Mouse (Mus musculus): ENCODE results near the gene Tubb2a. TPM values are rescaled to one million over a fixed set of nuclear protein-coding genes. Genes with fewer than 3 reads are reported as not detected.
A peak's percentile ranks its signal among the peaks of the same experiment; 100 is the strongest.

Tubb2a gene
- polyA plus RNA-seq (2015; fragmentation: Nextera tagmentation; extraction: Ambion mirVana) = 3,297 and 3,828 TPM in 2 replicates

DNA sequence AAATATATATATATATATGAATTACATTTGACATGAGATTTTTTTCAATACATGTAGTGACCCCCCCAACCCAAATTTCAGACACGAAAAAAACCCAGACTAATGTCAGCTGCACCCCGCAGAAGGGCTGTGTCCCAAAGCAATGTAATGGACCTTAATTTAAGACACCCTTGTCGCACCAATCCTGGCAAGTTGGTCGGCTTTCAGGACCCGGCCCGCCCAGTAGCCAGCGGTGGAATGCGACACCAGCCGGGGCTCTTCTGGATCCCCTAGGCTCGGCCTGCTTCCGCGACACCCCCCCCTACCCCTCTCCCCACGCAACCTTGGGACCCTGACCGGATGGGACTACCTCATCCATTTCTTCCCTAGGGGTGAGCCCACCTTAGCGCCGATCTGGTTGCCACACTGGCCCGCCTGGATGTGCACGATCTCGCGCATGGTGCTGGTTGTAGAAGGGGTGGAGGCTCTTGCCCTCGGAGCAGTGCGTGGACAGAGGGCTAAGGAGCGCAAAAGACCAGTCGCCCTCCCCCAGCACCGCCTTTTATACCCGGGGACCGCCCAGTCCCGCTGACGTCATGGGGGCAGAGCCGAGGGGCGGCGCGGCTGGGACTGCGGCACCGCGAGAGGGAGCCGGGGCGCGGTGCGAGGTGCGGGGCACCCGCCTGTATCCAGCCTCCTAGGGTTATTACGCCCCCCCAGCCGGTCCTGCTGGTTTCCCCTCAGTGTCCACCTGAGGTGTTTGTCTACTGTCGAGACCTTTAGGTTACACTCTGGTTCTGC, at the start of gene Tubb2a:
TSS of gene Tubb2a (minus strand) at position 516 of the 780 bp plus-strand sequence.
- Histone ChIP-seq H3K4me3 (ENCODE audit: low read depth, low read length) (peak within 1 kb of the TSS; percentile 95), H3K4me1 (ENCODE audit: control insufficient read depth, insufficient read depth, low read length) (peaks cover 16% of the 10 kb centered on the region), H3K36me3 (ENCODE audit: control insufficient read depth, insufficient read depth, low read length) (0 out of 2 replicates have a peak, but pooled peaks cover 2% of the 10 kb centered on the region), H3K9me3 (replicated peaks; ENCODE audit: control insufficient read depth, low read length, poor library complexity, severe bottlenecking) (no peaks in the 10 kb centered on the region), H3K27ac (ENCODE audit: low read length) (peak within 1 kb of the TSS; percentile 97), H3K27me3 (ENCODE audit: control insufficient read depth, insufficient read depth, low read depth, low read length) (no peaks in the 10 kb centered on the region), H3K9ac (ENCODE audit: low read depth, low read length) (peak within 1 kb of the TSS; percentile 99), H3K4me2 (ENCODE audit: low read length) (peak within 1 kb of the TSS; percentile 66)
- under 1% methylated on average over 38 of the region's 45 CpGs for WGBS
- ATAC-seq = peak; percentile 88

DNA sequence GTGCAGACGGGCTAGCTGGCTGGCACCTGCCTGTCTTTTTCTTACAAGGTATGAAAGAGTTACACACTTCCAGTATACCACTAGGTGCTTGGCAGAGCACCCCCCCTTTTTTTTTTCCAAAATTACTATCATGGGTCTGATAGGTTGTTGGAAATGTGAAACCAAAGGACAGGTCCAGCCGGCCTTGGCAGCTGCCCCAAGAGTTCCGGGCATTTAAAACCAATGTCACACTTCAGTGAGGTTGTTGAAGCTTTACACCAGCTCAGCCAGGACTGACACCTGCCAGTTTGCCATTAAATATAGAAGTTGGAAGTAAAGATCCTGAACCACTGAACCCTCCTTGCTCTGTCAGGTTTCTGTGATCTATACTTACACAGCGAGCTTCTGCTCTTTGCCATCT, 47.9 kb upstream of the Tubb2a start:
- ATAC-seq = no peak
- Histone ChIP-seq H3K27me3 (ENCODE audit: control insufficient read depth, insufficient read depth, low read depth, low read length) (no peaks in the 10 kb centered on the region), H3K36me3 (ENCODE audit: control insufficient read depth, insufficient read depth, low read length) (peaks cover 4% of the 10 kb centered on the region), H3K9me3 (replicated peaks; ENCODE audit: control insufficient read depth, low read length, poor library complexity, severe bottlenecking) (no peaks in the 10 kb centered on the region), H3K4me3 (ENCODE audit: low read depth, low read length) (peak overlapping the region; percentile 45), H3K4me2 (ENCODE audit: low read length) (peak overlapping the region; percentile 82), H3K9ac (ENCODE audit: low read depth, low read length) (peak overlapping the region; percentile 55), H3K27ac (ENCODE audit: low read length) (no peak overlapping the region), H3K4me1 (ENCODE audit: control insufficient read depth, insufficient read depth, low read length) (peaks cover 29% of the 10 kb centered on the region)
- 27% methylated on average over 4 of the region's 4 CpGs for WGBS

DNA sequence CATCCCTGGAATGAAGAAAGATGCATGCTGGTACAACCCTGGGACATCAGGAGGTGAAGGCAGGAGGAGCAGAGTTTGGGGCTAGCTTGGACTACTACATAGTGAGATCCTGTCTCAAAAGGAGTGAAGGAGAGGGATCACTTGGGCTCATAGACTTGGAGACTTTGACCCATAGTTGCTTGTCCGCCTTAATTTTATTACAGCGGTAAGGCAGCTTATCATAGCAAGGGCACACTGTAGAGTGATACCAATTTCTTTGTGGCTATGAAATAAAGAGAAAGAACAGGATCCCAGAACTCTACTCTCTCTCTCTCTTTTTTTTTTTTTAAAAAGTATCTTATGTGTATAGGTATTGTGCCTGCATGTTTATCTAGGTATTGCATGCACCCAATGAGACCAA, 42.7 kb upstream of the Tubb2a start:
- peaks cover 29% of the 10 kb centered on the region for H3K4me1 ChIP-seq (ENCODE audit: control insufficient read depth, insufficient read depth, low read length)
- no peak overlapping the region for H3K9ac ChIP-seq (ENCODE audit: low read depth, low read length)
- H3K4me3 ChIP-seq (ENCODE audit: low read depth, low read length) = no peak overlapping the region
- no peaks in the 10 kb centered on the region for H3K27me3 ChIP-seq (ENCODE audit: control insufficient read depth, insufficient read depth, low read depth, low read length)
- H3K27ac ChIP-seq (ENCODE audit: low read length) = no peak overlapping the region
- no peaks in the 10 kb centered on the region for H3K9me3 ChIP-seq (replicated peaks; ENCODE audit: control insufficient read depth, low read length, poor library complexity, severe bottlenecking)
- no peak for ATAC-seq
- H3K4me2 ChIP-seq (ENCODE audit: low read length) = no peak overlapping the region
- peaks cover 4% of the 10 kb centered on the region; the same call in 1 of the 2 replicates for H3K36me3 ChIP-seq (ENCODE audit: control insufficient read depth, insufficient read depth, low read length)
- WGBS = 98% methylated on average over 2 of the region's 2 CpGs

GRCm38 (mm10) chr13:34119406-34119805, 41.6 kb upstream of the Tubb2a start:
- Histone ChIP-seq H3K4me2 (ENCODE audit: low read length) (no peak overlapping the region), H3K9ac (ENCODE audit: low read depth, low read length) (no peak overlapping the region), H3K9me3 (replicated peaks; ENCODE audit: control insufficient read depth, low read length, poor library complexity, severe bottlenecking) (no peaks in the 10 kb centered on the region), H3K27ac (ENCODE audit: low read length) (no peak overlapping the region), H3K27me3 (ENCODE audit: control insufficient read depth, insufficient read depth, low read depth, low read length) (no peaks in the 10 kb centered on the region), H3K36me3 (ENCODE audit: control insufficient read depth, insufficient read depth, low read length) (peaks cover 4% of the 10 kb centered on the region; the same call in 1 of the 2 replicates), H3K4me1 (ENCODE audit: control insufficient read depth, insufficient read depth, low read length) (peaks cover 19% of the 10 kb centered on the region), H3K4me3 (ENCODE audit: low read depth, low read length) (no peak overlapping the region)
- WGBS = 81% methylated on average over 4 of the region's 4 CpGs
- ATAC-seq = no peak

DNA sequence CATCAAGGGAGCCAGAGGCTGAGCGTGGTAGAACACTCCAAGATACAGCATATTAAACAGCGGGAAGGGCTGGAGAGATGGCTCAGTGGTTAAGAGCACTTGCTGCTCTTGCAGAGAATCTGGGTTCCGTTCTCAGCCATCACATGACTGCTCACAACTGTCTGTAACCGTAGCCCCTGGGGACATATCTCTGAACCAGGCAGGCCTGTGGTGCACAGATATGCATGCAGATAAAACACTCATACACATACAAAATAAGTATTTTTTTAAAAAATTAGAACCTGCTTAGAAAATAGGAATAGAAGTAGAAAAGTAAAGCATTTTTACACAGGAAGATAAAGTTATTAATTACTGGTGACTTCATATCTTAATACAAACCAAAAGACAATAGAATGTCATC, 41.0 kb upstream of the Tubb2a start:
- Histone ChIP-seq H3K27ac (ENCODE audit: low read length) (no peak overlapping the region), H3K4me2 (ENCODE audit: low read length) (no peak overlapping the region), H3K9ac (ENCODE audit: low read depth, low read length) (no peak overlapping the region), H3K4me1 (ENCODE audit: control insufficient read depth, insufficient read depth, low read length) (peaks cover 13% of the 10 kb centered on the region), H3K27me3 (ENCODE audit: control insufficient read depth, insufficient read depth, low read depth, low read length) (no peaks in the 10 kb centered on the region), H3K36me3 (ENCODE audit: control insufficient read depth, insufficient read depth, low read length) (0 out of 2 replicates have a peak, but pooled peaks cover 2% of the 10 kb centered on the region), H3K9me3 (replicated peaks; ENCODE audit: control insufficient read depth, low read length, poor library complexity, severe bottlenecking) (no peaks in the 10 kb centered on the region), H3K4me3 (ENCODE audit: low read depth, low read length) (no peak overlapping the region)
- no peak for ATAC-seq
- WGBS = 73% methylated on average over 4 of the region's 4 CpGs

- Histone ChIP-seq H3K4me3 (ENCODE audit: low read depth, low read length) (no peak overlapping the region), H3K9ac (ENCODE audit: low read depth, low read length) (no peak overlapping the region), H3K27ac (ENCODE audit: low read length) (no peak overlapping the region), H3K9me3 (replicated peaks; ENCODE audit: control insufficient read depth, low read length, poor library complexity, severe bottlenecking) (no peaks in the 10 kb centered on the region), H3K36me3 (ENCODE audit: control insufficient read depth, insufficient read depth, low read length) (no peaks in the 10 kb centered on the region), H3K4me2 (ENCODE audit: low read length) (no peak overlapping the region), H3K4me1 (ENCODE audit: control insufficient read depth, insufficient read depth, low read length) (no peaks in the 10 kb centered on the region), H3K27me3 (ENCODE audit: control insufficient read depth, insufficient read depth, low read depth, low read length) (no peaks in the 10 kb centered on the region)
- 85% methylated on average over 6 of the region's 6 CpGs for WGBS
- no peak for ATAC-seq
These were observed 38.7 kb upstream of the Tubb2a start for GRCm38 (mm10) chr13:34116508-34116907.

DNA sequence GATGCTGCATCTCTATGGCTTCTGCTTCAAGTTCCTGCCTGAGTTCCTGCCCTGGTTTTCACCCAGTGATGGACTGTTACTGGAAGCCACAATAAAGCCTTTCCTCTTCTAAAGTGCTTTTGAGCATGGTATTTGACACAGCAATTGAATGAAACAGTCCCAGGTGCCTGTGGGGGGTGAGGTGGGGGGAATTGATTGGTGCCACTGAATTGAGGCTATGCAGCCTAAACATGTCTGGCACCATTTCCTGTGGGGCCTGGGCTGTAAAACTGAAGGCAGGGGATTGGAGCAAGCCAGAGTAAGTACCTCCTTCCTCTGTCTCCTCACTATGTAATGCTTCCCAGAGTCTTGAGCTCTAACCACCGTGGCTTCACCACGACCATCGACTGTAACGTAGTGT, 36.8 kb upstream of the Tubb2a start:
- H3K36me3 ChIP-seq (ENCODE audit: control insufficient read depth, insufficient read depth, low read length) = no peaks in the 10 kb centered on the region
- no peak for ATAC-seq

DNA sequence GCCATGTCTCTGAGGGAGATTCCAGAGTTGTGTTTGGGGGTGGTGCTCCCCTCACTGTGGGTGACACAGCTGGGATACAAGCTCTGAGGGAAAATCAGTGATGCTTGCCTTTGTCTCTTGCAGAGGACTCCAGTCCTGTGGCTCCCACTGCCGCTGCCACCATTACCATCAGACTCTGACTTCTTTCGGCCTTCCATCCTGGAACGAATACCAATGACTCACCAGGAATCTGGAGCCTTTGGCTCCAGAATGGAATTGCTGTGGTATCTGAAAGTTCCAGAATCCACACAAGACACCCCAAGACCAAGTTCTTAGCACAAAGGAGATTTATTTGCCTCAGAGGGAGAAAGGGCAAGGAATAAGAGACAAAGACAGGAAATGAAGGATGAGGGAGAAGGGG, 35.3 kb upstream of the Tubb2a start:
- no peak overlapping the region for H3K4me2 ChIP-seq (ENCODE audit: low read length)
- H3K9ac ChIP-seq (ENCODE audit: low read depth, low read length) = no peak overlapping the region
- 81% methylated on average over 3 of the region's 3 CpGs for WGBS
- H3K9me3 ChIP-seq (replicated peaks; ENCODE audit: control insufficient read depth, low read length, poor library complexity, severe bottlenecking) = no peaks in the 10 kb centered on the region
- H3K27ac ChIP-seq (ENCODE audit: low read length) = no peak overlapping the region
- ATAC-seq = no peak
- H3K4me1 ChIP-seq (ENCODE audit: control insufficient read depth, insufficient read depth, low read length) = no peaks in the 10 kb centered on the region
- no peaks in the 10 kb centered on the region for H3K27me3 ChIP-seq (ENCODE audit: control insufficient read depth, insufficient read depth, low read depth, low read length)
- H3K36me3 ChIP-seq (ENCODE audit: control insufficient read depth, insufficient read depth, low read length) = no peaks in the 10 kb centered on the region
- no peak overlapping the region for H3K4me3 ChIP-seq (ENCODE audit: low read depth, low read length)

More for the DNA sequence above, 36.8 kb upstream of the Tubb2a start:
- WGBS = 90% methylated on average over 4 of the region's 4 CpGs
- Histone ChIP-seq H3K4me1 (ENCODE audit: control insufficient read depth, insufficient read depth, low read length) (no peaks in the 10 kb centered on the region), H3K27ac (ENCODE audit: low read length) (no peak overlapping the region), H3K4me2 (ENCODE audit: low read length) (no peak overlapping the region), H3K27me3 (ENCODE audit: control insufficient read depth, insufficient read depth, low read depth, low read length) (no peaks in the 10 kb centered on the region), H3K9me3 (replicated peaks; ENCODE audit: control insufficient read depth, low read length, poor library complexity, severe bottlenecking) (no peaks in the 10 kb centered on the region), H3K9ac (ENCODE audit: low read depth, low read length) (no peak overlapping the region), H3K4me3 (ENCODE audit: low read depth, low read length) (no peak overlapping the region)

DNA sequence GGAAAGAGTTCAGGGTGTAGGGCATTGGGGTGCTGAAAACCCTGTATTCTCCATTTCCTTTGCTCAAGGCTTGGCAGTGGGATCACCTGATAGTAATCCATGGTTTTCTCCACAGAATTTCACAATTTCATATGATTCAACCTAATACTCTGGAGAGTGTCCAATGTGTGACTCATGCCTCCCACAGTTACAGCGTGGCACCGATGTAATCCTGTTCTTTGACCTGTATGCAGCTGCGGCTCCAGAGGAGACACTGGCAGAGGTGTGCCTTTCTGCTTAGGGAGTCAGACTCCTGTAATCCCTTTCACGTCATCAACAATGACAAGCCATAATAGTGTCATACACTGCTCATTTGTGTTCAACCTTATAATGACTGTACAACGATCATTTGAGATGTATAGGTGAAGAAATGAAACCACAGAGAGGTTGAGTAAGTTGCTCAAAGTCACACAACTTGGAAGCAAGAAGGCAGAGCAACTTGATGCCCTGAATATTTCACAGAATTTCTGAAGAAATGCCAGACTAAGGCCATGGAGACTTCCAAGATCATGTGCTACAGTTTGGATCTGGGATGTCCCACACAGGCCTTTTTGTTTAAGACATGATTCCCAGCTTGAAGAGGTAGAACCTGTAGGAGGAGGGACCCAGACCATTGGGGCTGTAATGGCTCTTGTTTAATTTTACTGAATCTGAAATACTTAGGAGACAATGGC, 34.7 kb upstream of the Tubb2a start:
- H3K9me3 ChIP-seq (replicated peaks; ENCODE audit: control insufficient read depth, low read length, poor library complexity, severe bottlenecking) = no peaks in the 10 kb centered on the region
- no peaks in the 10 kb centered on the region for H3K4me1 ChIP-seq (ENCODE audit: control insufficient read depth, insufficient read depth, low read length)
- no peak overlapping the region for H3K4me2 ChIP-seq (ENCODE audit: low read length)
- ATAC-seq = no peak
- no peak overlapping the region for H3K27ac ChIP-seq (ENCODE audit: low read length)
- no peak overlapping the region for H3K9ac ChIP-seq (ENCODE audit: low read depth, low read length)
- 82% methylated on average over 5 of the region's 5 CpGs for WGBS
- no peaks in the 10 kb centered on the region for H3K36me3 ChIP-seq (ENCODE audit: control insufficient read depth, insufficient read depth, low read length)
- H3K27me3 ChIP-seq (ENCODE audit: control insufficient read depth, insufficient read depth, low read depth, low read length) = no peaks in the 10 kb centered on the region
- H3K4me3 ChIP-seq (ENCODE audit: low read depth, low read length) = no peak overlapping the region
